Mouse (Mus musculus) central nervous system, embryonic 14 days (tissue): ENCODE data around the gene Slc45a2. TPM values are rescaled to one million over a fixed set of nuclear protein-coding genes. Genes with fewer than 3 reads are reported as not detected.

Experiments used
- polyA plus RNA-seq: library from polyadenylated mRNA; depleted of rRNA; stranded (reverse); fragments of >200 nt; gene quantifications from 2 replicates; pipeline ENCODE4 v1.2.3, GENCODE M21; 2012; rRNA removed

The Slc45a2 gene
- polyA plus RNA-seq = 0.05 and 0.14 TPM in 2 replicates

DNA sequence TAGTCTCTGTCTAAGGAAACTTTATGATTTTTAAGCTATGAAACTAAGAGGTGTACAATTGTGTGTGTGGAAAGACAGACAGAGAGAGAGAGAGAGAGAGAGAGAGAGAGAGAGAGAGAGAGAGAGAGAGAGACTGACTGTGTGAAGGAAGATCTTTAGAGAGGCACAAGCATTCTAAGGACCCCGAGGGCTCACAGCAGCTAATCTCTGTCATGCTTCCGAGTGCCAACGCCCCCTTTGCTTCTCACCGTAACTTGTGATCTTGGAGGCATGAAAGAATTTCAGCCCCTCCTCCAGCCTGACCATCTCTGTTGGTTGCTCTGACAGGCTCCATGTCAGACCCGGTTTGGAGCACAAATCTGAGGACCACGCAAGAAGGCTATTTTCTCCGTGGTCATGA lies at the start of gene Slc45a2:
Slc45a2 (plus strand) TSS at position 301 of the 400 bp plus-strand sequence.

DNA sequence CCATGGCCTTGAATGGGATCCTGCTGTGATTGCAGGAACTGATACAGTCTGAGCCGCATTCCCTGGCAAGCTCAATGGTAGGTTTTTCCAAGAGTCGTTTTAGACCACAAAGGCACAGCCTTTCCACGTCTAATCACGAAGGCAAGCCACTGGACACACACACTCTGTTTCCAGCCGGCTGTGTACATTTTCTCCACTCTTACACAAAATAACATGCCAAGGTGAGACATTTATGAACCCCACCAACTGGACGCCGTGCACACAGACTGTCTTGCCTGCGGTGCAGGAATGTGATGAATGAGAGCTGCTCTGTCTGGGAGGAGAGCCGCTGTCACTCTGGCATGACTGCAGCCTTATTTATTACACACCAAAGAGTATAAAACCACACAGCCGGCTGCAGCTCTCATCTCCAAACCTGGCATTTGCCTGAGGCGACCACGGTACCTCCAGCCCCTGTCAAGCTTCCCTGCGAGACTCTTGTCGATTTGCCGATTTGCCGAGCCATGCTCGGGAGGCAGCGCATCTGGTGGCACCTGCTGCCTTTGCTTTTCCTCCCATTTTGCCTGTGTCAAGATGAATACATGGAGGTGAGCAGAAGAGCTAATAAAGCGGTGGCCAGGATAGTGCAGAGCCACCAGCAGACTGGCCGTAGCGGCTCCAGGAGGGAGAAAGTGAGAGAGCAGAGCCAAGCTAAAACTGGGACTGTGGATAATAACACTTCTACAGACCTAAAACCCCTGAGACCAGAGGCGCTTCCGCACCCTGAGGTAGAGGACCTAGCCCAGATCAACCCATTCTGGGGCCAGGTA lies 48.4 kb upstream of the Slc45a2 start, which contains the start of gene C1qtnf3:
C1qtnf3 (plus strand) TSS at position 382 of the 809 bp plus-strand sequence.

DNA sequence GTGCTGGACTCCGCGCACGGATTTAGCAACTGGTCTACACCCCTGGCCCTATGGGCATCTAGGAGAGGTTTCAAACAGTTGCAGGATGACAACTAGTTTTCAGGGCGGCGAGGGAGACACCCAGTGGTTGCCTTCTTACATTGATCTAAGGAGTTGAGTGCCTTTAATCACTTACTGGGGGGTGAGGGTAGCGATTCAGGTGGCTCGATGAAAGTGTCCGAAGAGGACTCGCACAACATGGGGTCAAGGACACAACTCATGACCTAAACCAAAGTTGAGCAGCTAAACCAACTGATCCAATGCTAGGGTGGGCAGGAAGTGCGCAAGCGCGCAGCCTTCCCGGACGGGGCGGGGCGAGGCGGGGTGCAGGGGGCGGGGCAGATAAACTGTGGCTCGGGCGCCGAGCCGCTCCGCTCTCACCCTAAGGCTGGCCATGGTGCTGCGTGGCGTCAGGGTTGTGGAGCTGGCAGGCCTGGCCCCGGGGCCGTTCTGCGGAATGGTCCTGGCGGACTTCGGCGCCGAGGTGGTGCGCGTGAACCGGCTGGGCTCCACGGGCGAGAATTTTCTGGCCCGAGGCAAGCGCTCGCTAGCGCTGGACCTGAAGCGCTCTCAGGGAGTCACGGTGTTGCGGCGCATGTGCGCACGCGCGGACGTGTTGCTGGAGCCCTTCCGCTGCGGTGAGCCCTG lies 19.0 kb upstream of the Slc45a2 start, which contains the start of gene Amacr:
Amacr (plus strand) TSS at position 380 of the 687 bp plus-strand sequence.

DNA sequence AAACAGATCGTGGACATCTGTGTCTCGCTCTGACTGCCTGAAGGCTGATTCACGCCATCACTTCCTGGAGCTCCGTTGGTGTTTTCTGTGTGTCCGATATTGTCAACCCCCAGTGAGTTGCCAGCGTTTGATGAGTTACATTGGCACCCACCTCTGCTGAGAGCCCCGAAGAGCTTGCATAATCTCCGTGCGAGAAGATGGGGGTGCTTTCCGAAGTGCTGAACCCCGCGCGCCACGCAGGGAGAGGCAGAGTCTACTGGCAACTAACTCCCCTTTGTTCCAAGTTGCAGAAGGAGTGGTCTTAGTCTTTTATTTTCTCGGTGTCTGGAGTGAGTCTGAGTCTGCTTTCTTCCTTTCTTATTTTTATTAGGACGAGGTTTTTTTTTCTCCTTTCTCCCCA lies 37.2 kb downstream of the Slc45a2 start, which contains the start of gene Rxfp3:
Rxfp3 (minus strand) TSS at position 281 of the 400 bp plus-strand sequence.

GRCm38 (mm10) chr15:11064558-11065411 lies 64.3 kb downstream of the Slc45a2 start, which contains the start of gene Adamts12:
Gene Adamts12, plus strand, starts transcription at chr15:11064790.

Other genes starting within 250 kb of the Slc45a2 start
- 3.5 and 41.3 TPM in 2 replicates for gene C1qtnf3, start 48.4 kb upstream of the Slc45a2 start, polyA plus RNA-seq
- gene Amacr, start 19.0 kb upstream of the Slc45a2 start, polyA plus RNA-seq = 8.4 and 12.4 TPM in 2 replicates
- 1.0 and 1.6 TPM in 2 replicates for gene Rxfp3, start 37.3 kb downstream of the Slc45a2 start, polyA plus RNA-seq
- gene Adamts12, start 64.1 kb downstream of the Slc45a2 start, polyA plus RNA-seq = 3.0 and 5.8 TPM in 2 replicates